Comparison of ENCODE assay signal across 23 mouse cellular contexts in genomic region chr10:96601670-96602069, GRCm38 (mm10). TPM values are rescaled to one million over a fixed set of nuclear protein-coding genes. Genes with fewer than 3 reads are reported as not detected.
DNase-seq lines count a peak whose midpoint lies in the region; ATAC-seq and TF ChIP-seq lines count a peak whose summit lies in the region.
"Had no signal": no experiment of that assay in that cellular context is flagged by ENCODE, and none has a peak within 500 bp of the region (broad histone marks: within the 10 kb centered on the region; RNA-seq: fewer than 3 reads in every experiment).

No protein-coding gene starts in this region.

- no peaks in the 10 kb centered on the region for H3K4me1 ChIP-seq in midbrain, embryonic 14.5 days (ENCODE audit: control insufficient read depth, insufficient read depth, low read length)
- H3K4me1 ChIP-seq in kidney, adult 2 months (ENCODE audit: control insufficient read depth, insufficient read depth, low read length): no peaks in the 10 kb centered on the region
- H3K4me1 ChIP-seq: embryonic facial prominence, embryonic 13.5 days; embryonic facial prominence, embryonic 15.5 days; forebrain, embryonic 10.5 days; forebrain, embryonic 12.5 days had no signal

- H3K36me3 ChIP-seq in midbrain, embryonic 14.5 days (ENCODE audit: control insufficient read depth, insufficient read depth, low read length): no peaks in the 10 kb centered on the region
- no peaks in the 10 kb centered on the region for H3K36me3 ChIP-seq in kidney, adult 2 months (ENCODE audit: control insufficient read depth, insufficient read depth, low read length)
- H3K36me3 ChIP-seq: embryonic facial prominence, embryonic 13.5 days; embryonic facial prominence, embryonic 15.5 days; forebrain, embryonic 10.5 days; forebrain, embryonic 12.5 days had no signal

- no peak for TF ChIP-seq CTCF in kidney, adult 2 months (conservative IDR thresholded peaks at IDR 0.05; ENCODE audit: insufficient read depth, insufficient read length, low read depth, low read length)

- 96% methylated on average over 4 of the region's 4 CpGs for whole genome bisulfite sequencing in midbrain, embryonic 14.5 days
- 96% methylated on average over 4 of the region's 4 CpGs for WGBS in kidney, adult 2 months

- no peak for TF ChIP-seq POLR2A in kidney, adult 2 months (IDR thresholded peaks at IDR 0.05; ENCODE audit: low read depth, low read length)

- no peaks in the 10 kb centered on the region for H3K27me3 ChIP-seq in midbrain, embryonic 14.5 days (ENCODE audit: control insufficient read depth, insufficient read depth, low read length)
- H3K27me3 ChIP-seq in kidney, adult 2 months (replicated peaks; ENCODE audit: control insufficient read depth, insufficient read depth, low read length): no peaks in the 10 kb centered on the region
- H3K27me3 ChIP-seq: embryonic facial prominence, embryonic 13.5 days; embryonic facial prominence, embryonic 15.5 days; forebrain, embryonic 12.5 days had no signal

- H3K27ac ChIP-seq in midbrain, embryonic 14.5 days (replicated peaks; ENCODE audit: low read depth, low read length): no peak overlapping the region
- no peak overlapping the region for H3K27ac ChIP-seq in kidney, adult 2 months (ENCODE audit: insufficient read depth, low read depth, low read length)
- H3K27ac ChIP-seq: embryonic facial prominence, embryonic 13.5 days; embryonic facial prominence, embryonic 15.5 days; forebrain, embryonic 10.5 days; forebrain, embryonic 12.5 days had no signal

- peak; percentile 17 for DNase-seq in MEL-GATA-1-ER (ENCODE audit: extremely low read depth, low read depth)
- no peak for DNase-seq in spleen, postnatal 4 days (ENCODE audit: low spot score in 2 of 2)
- no peak for DNase-seq in midbrain, embryonic 14.5 days
- DNase-seq in kidney, adult 2 months: no peak
- DNase-seq: adrenal gland, adult 2 months; adrenal gland, postnatal 10 days; adrenal gland, postnatal 25 days; cerebellum, adult 11 months; cerebellum, adult 18-20 months; cerebellum, adult 8-10 months; cerebellum, adult 9-11 months; cerebellum, postnatal 14 days; cerebellum, postnatal 36 days; embryo, embryonic 11 days had no signal

- ATAC-seq in megakaryocyte, adult 5-6 weeks (ENCODE audit: poor library complexity, severe bottlenecking): peak; percentile 58
- ATAC-seq in neutrophil, adult 5-6 weeks (ENCODE audit: extremely low read depth, insufficient number of reproducible peaks, low FRiP score, poor library complexity, severe bottlenecking): 0 out of 2 replicates have a peak, but pooled peaks have one; percentile 20
- ATAC-seq in midbrain, embryonic 14.5 days (ENCODE audit: low FRiP score, low TSS enrichment): no peak
- ATAC-seq: forebrain, embryonic 14.5 days; forebrain, embryonic 16.5 days had no signal

- no peak overlapping the region for H3K4me2 ChIP-seq in midbrain, embryonic 14.5 days (ENCODE audit: low read length)
- H3K4me2 ChIP-seq: embryonic facial prominence, embryonic 13.5 days; embryonic facial prominence, embryonic 15.5 days; forebrain, embryonic 12.5 days had no signal

- H3K9me3 ChIP-seq in midbrain, embryonic 14.5 days (ENCODE audit: control insufficient read depth, low read length): no peaks in the 10 kb centered on the region
- H3K9me3 ChIP-seq: embryonic facial prominence, embryonic 13.5 days; embryonic facial prominence, embryonic 15.5 days; forebrain, embryonic 10.5 days; forebrain, embryonic 12.5 days had no signal

- no peak overlapping the region for H3K9ac ChIP-seq in midbrain, embryonic 14.5 days (replicated peaks; ENCODE audit: low read length)
- H3K9ac ChIP-seq: embryonic facial prominence, embryonic 13.5 days; embryonic facial prominence, embryonic 15.5 days; forebrain, embryonic 12.5 days had no signal

- no peak overlapping the region for H3K4me3 ChIP-seq in midbrain, embryonic 14.5 days (replicated peaks; ENCODE audit: low read depth, low read length)
- H3K4me3 ChIP-seq in kidney, adult 2 months (ENCODE audit: insufficient read depth, low read depth, low read length): no peak overlapping the region
- H3K4me3 ChIP-seq: embryonic facial prominence, embryonic 13.5 days; embryonic facial prominence, embryonic 15.5 days; erythroblast, embryonic 14.5 days; forebrain, embryonic 10.5 days; forebrain, embryonic 12.5 days had no signal

RNA-seq across cellular contexts. Expression of gene Btg1, which starts 15.1 kb away (rescaled TPM):
- 146 and 153 TPM in 2 replicates for total RNA-seq in megakaryocyte, adult 5-6 weeks (2015)
- total RNA-seq in megakaryocyte, adult 5-6 weeks (2017): 157 and 197 TPM in 2 replicates
- 996 and 1,066 TPM in 2 replicates for total RNA-seq in neutrophil, adult 5-6 weeks (2017)
- 66.7 and 70.7 TPM in 2 replicates for polyA plus RNA-seq in midbrain, embryonic 14.5 days (2014; fragmentation: Nextera tagmentation; extraction: Ambion mirVana)
- polyA plus RNA-seq in kidney, adult 2 months (2012; rRNA removed): 16.3 and 35.5 TPM in 2 replicates
